Mouse (Mus musculus): ENCODE data around the gene Anapc16. TPM values are rescaled to one million over a fixed set of nuclear protein-coding genes. Genes with fewer than 3 reads are reported as not detected.

The Anapc16 gene
- polyA plus RNA-seq, 1 experiment from 2014 or later: 86.4 TPM

DNA sequence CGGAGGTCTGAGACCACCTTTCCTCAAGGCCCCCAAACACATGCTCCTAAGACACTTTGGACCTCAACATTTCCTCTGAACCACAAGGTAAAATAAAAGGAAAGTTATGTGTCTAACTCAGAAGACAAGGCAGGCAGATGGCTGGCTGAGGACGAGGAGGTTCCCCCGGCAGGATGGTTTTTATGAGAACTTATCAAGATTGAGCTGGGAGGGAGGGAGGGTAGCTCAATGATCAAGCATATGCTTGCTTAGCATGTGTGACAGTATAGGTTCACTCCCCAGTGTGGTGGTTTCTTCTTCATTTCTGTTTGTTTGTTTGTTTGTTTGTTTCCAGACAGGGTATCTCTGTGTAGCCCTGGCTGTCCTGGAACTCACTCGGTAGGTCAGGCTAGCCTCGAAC lies 56.6 kb downstream of the Anapc16 start:
- Histone ChIP-seq H3K4me1 (replicated peaks; ENCODE audit: control insufficient read depth, insufficient read depth) (peaks cover 12% of the 10 kb centered on the region), H3K9ac (ENCODE audit: low read length) (no peak overlapping the region), H3K27ac (replicated peaks) (no peak overlapping the region), H3K9me3 (ENCODE audit: control insufficient read depth, low read length) (no peaks in the 10 kb centered on the region), H3K4me2 (replicated peaks; ENCODE audit: low read depth) (no peak overlapping the region), H3K36me3 (ENCODE audit: control insufficient read depth, insufficient read depth, low read length) (no peaks in the 10 kb centered on the region), H3K27me3 (ENCODE audit: control insufficient read depth, insufficient read depth, low read length) (no peaks in the 10 kb centered on the region), H3K4me3 (ENCODE audit: low read depth, low read length) (no peak overlapping the region)
- WGBS: 98% methylated on average over 5 of the region's 5 CpGs
- DNase-seq (ENCODE audit: low spot score): no peak
- TF ChIP-seq EP300 (optimal IDR thresholded peaks at IDR 0.05) (no peak), CTCF (IDR thresholded peaks at IDR 0.05; ENCODE audit: low read depth) (no peak)
- ATAC-seq (ENCODE audit: low FRiP score, low TSS enrichment): no peak

DNA sequence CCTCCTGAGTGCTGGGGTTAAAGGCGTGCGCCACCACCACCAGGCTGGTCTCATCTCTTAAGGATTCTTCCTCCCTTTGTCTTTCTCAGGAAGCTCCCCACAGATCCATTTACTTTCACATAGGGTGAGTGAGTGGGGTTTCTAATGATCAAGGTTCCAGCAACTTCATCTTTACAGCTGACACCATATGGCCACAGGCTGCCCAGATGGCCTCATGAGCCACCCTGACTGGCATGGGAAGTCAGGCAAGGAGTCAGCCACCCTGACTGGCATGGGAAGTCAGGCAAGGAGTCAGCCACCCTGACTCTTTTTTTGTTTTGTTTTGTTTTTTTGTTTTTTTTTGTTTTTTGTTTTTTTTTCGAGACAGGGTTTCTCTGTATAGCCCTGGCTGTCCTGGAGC lies 57.5 kb downstream of the Anapc16 start:
- Histone ChIP-seq H3K36me3 (ENCODE audit: control insufficient read depth, insufficient read depth, low read length) (no peaks in the 10 kb centered on the region), H3K4me1 (replicated peaks; ENCODE audit: control insufficient read depth, insufficient read depth) (peaks cover 12% of the 10 kb centered on the region), H3K9me3 (ENCODE audit: control insufficient read depth, low read length) (no peaks in the 10 kb centered on the region), H3K4me3 (ENCODE audit: low read depth, low read length) (no peak overlapping the region), H3K9ac (ENCODE audit: low read length) (no peak overlapping the region), H3K27me3 (ENCODE audit: control insufficient read depth, insufficient read depth, low read length) (no peaks in the 10 kb centered on the region), H3K4me2 (replicated peaks; ENCODE audit: low read depth) (no peak overlapping the region), H3K27ac (replicated peaks) (no peak overlapping the region)
- no peak for ATAC-seq (ENCODE audit: low FRiP score, low TSS enrichment)
- 83% methylated on average over 3 of the region's 3 CpGs for WGBS
- no peak for DNase-seq (ENCODE audit: low spot score)
- TF ChIP-seq CTCF (IDR thresholded peaks at IDR 0.05; ENCODE audit: low read depth) (no peak), EP300 (optimal IDR thresholded peaks at IDR 0.05) (no peak)

DNA sequence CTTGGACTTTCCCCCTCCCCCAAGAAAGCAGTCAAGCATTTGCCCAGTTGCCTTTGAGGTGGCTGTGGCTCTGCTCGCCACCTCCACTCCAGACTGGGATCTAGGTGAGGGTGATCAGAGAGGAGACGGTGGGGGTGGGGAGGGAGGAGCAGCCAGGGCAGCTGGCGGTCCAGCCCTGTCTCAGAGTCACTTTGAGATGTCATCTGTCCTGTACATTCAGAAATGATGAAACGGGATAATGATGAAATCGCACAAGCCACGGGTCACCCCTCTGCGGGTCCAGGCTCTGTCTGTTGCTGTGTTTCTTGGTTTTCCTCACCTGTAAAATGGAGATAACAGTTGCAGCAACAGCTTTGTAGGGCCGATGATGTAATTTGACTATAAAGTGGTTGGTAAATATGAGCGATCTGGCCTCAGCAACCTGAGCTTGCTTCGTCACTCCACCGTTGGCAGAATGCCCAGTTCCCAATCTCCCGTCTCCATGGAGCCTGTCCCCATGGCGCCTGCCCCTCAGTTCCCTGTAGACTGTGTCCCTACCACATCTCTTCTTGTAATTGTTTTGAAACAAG lies 59.4 kb downstream of the Anapc16 start:
- peak overlapping the region; percentile 52 for H3K4me2 ChIP-seq (replicated peaks; ENCODE audit: low read depth)

DNA sequence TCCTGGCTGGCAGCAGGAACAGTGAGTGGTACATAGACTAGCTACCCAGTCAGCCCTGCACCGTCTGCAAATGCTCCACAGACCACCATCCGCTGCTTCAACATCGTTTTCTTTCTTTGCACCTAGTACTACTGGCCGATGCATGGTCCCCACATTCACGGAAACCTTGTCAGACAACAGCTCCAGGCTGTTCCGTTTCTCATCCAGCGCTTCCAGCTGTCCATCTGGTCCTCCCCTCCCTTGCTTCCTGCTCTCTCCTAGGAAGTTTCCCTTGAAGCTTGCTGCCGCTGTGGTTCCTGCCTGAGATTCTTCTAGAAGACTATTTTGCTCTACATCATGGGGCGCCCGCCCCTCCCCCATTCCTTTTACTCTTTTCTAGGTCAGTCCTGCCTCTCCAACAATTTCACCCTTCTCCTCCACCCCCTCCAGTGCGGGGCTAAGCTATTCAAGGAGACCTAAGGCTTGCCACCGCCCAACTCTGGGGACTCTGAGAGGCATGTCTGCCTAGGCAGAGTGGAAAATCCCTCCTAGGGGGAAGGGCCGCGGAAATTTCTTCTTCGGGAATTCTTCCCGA lies 60.0 kb downstream of the Anapc16 start:
- H3K9ac ChIP-seq (ENCODE audit: low read length): peak overlapping the region; percentile 59
- H3K9me3 ChIP-seq (ENCODE audit: control insufficient read depth, low read length): no peaks in the 10 kb centered on the region
- no peaks in the 10 kb centered on the region for H3K36me3 ChIP-seq (ENCODE audit: control insufficient read depth, insufficient read depth, low read length)
- peak overlapping the region; percentile 25 for H3K4me3 ChIP-seq (ENCODE audit: low read depth, low read length)
- ATAC-seq (ENCODE audit: low FRiP score, low TSS enrichment) (peak; percentile 58), DNase-seq (ENCODE audit: low spot score) (peak; percentile 63)
- peaks cover 9% of the 10 kb centered on the region; the same call in 1 of the 2 replicates for H3K4me1 ChIP-seq (replicated peaks; ENCODE audit: control insufficient read depth, insufficient read depth)
- H3K27me3 ChIP-seq (ENCODE audit: control insufficient read depth, insufficient read depth, low read length): no peaks in the 10 kb centered on the region
- H3K4me2 ChIP-seq (replicated peaks; ENCODE audit: low read depth): peak overlapping the region; percentile 52
- TF ChIP-seq EP300 (optimal IDR thresholded peaks at IDR 0.05): no peak
- TF ChIP-seq CTCF (IDR thresholded peaks at IDR 0.05; ENCODE audit: low read depth): no peak
- WGBS: 3% methylated on average over 16 of the region's 16 CpGs
- peak overlapping the region; percentile 76 for H3K27ac ChIP-seq (replicated peaks)

More for the DNA sequence above, 59.4 kb downstream of the Anapc16 start:
- peak overlapping the region; percentile 25 for H3K4me3 ChIP-seq (ENCODE audit: low read depth, low read length)
- H3K27me3 ChIP-seq (ENCODE audit: control insufficient read depth, insufficient read depth, low read length): no peaks in the 10 kb centered on the region
- H3K27ac ChIP-seq (replicated peaks): peak overlapping the region; percentile 76
- DNase-seq (ENCODE audit: low spot score) (peak; percentile 96), ATAC-seq (ENCODE audit: low FRiP score, low TSS enrichment) (peak; percentile 92)
- TF ChIP-seq EP300 (optimal IDR thresholded peaks at IDR 0.05): no peak
- peak overlapping the region; percentile 59 for H3K9ac ChIP-seq (ENCODE audit: low read length)
- 16% methylated on average over 13 of the region's 13 CpGs for whole genome bisulfite sequencing
- peaks cover 9% of the 10 kb centered on the region; the same call in 1 of the 2 replicates for H3K4me1 ChIP-seq (replicated peaks; ENCODE audit: control insufficient read depth, insufficient read depth)
- no peaks in the 10 kb centered on the region for H3K36me3 ChIP-seq (ENCODE audit: control insufficient read depth, insufficient read depth, low read length)
- no peaks in the 10 kb centered on the region for H3K9me3 ChIP-seq (ENCODE audit: control insufficient read depth, low read length)

DNA sequence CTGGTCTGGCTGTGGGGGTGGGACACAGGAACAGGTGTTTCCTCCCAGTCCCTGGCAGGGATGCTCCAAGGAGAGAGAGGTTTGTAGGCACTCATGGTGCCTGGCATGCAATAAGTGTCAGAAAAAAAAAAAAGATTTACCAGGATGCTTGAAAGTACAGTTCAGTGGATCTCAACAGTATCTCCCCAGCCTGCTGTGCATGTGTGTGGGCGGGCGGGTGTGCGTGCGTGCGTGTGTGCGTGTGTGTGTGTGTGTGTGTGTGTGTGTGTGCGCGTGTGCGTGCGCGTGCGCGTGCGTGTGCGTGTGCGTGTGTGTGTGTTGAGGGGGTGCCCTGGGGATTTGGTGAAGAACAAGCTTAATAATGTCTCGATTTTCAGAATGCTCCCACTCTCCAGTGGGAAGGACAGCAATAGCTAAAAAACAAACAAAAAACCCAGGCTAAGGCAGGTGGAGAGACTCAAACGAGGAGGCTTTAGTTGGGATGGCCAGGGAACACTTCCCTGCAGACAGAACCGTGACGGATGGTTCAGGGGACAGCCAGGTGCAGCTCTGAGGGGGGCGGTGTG lies 60.6 kb downstream of the Anapc16 start:
- Histone ChIP-seq H3K36me3 (ENCODE audit: control insufficient read depth, insufficient read depth, low read length) (no peaks in the 10 kb centered on the region), H3K27me3 (ENCODE audit: control insufficient read depth, insufficient read depth, low read length) (no peaks in the 10 kb centered on the region), H3K4me1 (replicated peaks; ENCODE audit: control insufficient read depth, insufficient read depth) (peaks cover 9% of the 10 kb centered on the region; the same call in 1 of the 2 replicates), H3K27ac (replicated peaks) (peak overlapping the region; percentile 76), H3K9me3 (ENCODE audit: control insufficient read depth, low read length) (no peaks in the 10 kb centered on the region), H3K9ac (ENCODE audit: low read length) (peak overlapping the region; percentile 59), H3K4me3 (ENCODE audit: low read depth, low read length) (peak overlapping the region; percentile 25), H3K4me2 (replicated peaks; ENCODE audit: low read depth) (peak overlapping the region; percentile 52)
- 43% methylated on average over 21 of the region's 21 CpGs for WGBS
- ATAC-seq (ENCODE audit: low FRiP score, low TSS enrichment) (no peak), DNase-seq (ENCODE audit: low spot score) (no peak)
- TF ChIP-seq EP300 (optimal IDR thresholded peaks at IDR 0.05) (no peak), CTCF (IDR thresholded peaks at IDR 0.05; ENCODE audit: low read depth) (no peak)

DNA sequence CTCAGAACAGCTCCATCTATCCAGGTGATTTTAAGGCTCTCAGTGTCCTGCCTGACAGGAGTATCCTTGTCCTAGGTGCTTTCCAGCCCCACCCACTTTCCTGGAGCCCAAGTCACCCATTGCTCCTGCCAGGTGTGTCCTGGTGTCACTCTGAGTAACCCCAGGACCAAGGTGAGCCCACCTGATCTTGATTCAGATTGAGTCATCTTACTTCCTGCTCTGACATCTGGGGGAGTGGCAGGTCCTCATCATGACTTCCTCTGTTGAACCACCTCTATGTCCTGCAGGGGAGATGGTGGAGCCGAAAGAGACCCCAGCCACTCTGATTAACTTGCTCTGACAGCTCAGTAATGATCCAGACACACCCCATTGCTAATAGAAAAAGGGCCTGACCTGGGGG lies 63.9 kb downstream of the Anapc16 start:
- Histone ChIP-seq H3K9ac (ENCODE audit: low read length) (no peak overlapping the region), H3K4me3 (ENCODE audit: low read depth, low read length) (no peak overlapping the region), H3K36me3 (ENCODE audit: control insufficient read depth, insufficient read depth, low read length) (no peaks in the 10 kb centered on the region), H3K27me3 (ENCODE audit: control insufficient read depth, insufficient read depth, low read length) (no peaks in the 10 kb centered on the region), H3K4me2 (replicated peaks; ENCODE audit: low read depth) (no peak overlapping the region), H3K27ac (replicated peaks) (no peak overlapping the region), H3K9me3 (ENCODE audit: control insufficient read depth, low read length) (no peaks in the 10 kb centered on the region), H3K4me1 (replicated peaks; ENCODE audit: control insufficient read depth, insufficient read depth) (peaks cover 9% of the 10 kb centered on the region; the same call in 1 of the 2 replicates)
- DNase-seq (ENCODE audit: low spot score) (no peak), ATAC-seq (ENCODE audit: low FRiP score, low TSS enrichment) (no peak)
- TF ChIP-seq EP300 (optimal IDR thresholded peaks at IDR 0.05) (no peak), CTCF (IDR thresholded peaks at IDR 0.05; ENCODE audit: low read depth) (no peak)
- 67% methylated on average over 1 of the region's 1 CpGs for WGBS

All from stomach, postnatal 0 days (tissue).